Mouse (Mus musculus) erythroblast, embryonic 14.5 days (primary cell): Measurements from ENCODE around the gene Lrrc4c.

Experiments
- GATA1 ChIP-seq: IDR thresholded peaks from 2 replicates; pipeline ENCODE4 v1.6.1; 2012; ENCODE audit warnings: low read length, inconsistent platforms, mixed read lengths
- TAL1 ChIP-seq: IDR thresholded peaks from 3 replicates; pipeline ENCODE4 v1.6.1; 2012; ENCODE audit warnings: low read length, inconsistent platforms, mixed read lengths

- no peak for TF ChIP-seq GATA1
- TF ChIP-seq TAL1: no peak
Measured at GRCm38 (mm10) chr2:96319201-96319600, 1.2 kb downstream of the Lrrc4c start.
